Mouse (Mus musculus): ENCODE measurements around the gene Mtus2. TPM values are rescaled to one million over a fixed set of nuclear protein-coding genes. Genes with fewer than 3 reads are reported as not detected.

Mtus2 gene
- polyA plus RNA-seq, 1 experiment from 2014 or later, result 7.4 TPM

Other genes starting within 250 kb of the Mtus2 start
- gene Flt1, start 231.3 kb upstream of the Mtus2 start, polyA plus RNA-seq (2014; fragmentation: Nextera tagmentation; extraction: Ambion mirVana), result 12.2 and 13.2 TPM in 2 replicates
- gene Pomp, start 96.9 kb upstream of the Mtus2 start, polyA plus RNA-seq (2014; fragmentation: Nextera tagmentation; extraction: Ambion mirVana), result 459 and 481 TPM in 2 replicates
- gene Slc46a3, start 62.5 kb upstream of the Mtus2 start, polyA plus RNA-seq (2014; fragmentation: Nextera tagmentation; extraction: Ambion mirVana), result 3.9 and 4.5 TPM in 2 replicates